Mouse (Mus musculus): ENCODE measurements at regions not wholly inside any gene's neighbourhood (a gene's known extent, or its start where the extent isn't known, plus 50 kb on each side); places are given as distances from the start of the nearest gene placed in this dataset.

- no peak for TF ChIP-seq CTCF (IDR thresholded peaks at IDR 0.05; ENCODE audit: control insufficient read depth, insufficient read depth, insufficient read length)
- no peak for TF ChIP-seq USF1 (IDR thresholded peaks at IDR 0.05; ENCODE audit: low read depth)
- TF ChIP-seq MYOD1 (IDR thresholded peaks at IDR 0.05; ENCODE audit: control insufficient read depth, insufficient read length, low read depth), result no peak
- no peak for TF ChIP-seq CEBPB (IDR thresholded peaks at IDR 0.05; ENCODE audit: low read depth)
These were observed 250.4 kb upstream of the Slc35b3 start for GRCm38 (mm10) chr13:39211076-39211475.

Measured in C2C12 (cell line).